Mouse (Mus musculus) T-helper 2 cell (primary cell): ENCODE data around the gene Wwox.

Experiments used
- in situ Hi-C: fragments of 300-600 bp; cut with MboI, MseI; formaldehyde crosslinking; loops from one replicate; pipeline ENCODE4 v1.15.1; 2025; ENCODE audit warnings: high pct_unique_total_duplicates

Gene Wwox

DNA sequence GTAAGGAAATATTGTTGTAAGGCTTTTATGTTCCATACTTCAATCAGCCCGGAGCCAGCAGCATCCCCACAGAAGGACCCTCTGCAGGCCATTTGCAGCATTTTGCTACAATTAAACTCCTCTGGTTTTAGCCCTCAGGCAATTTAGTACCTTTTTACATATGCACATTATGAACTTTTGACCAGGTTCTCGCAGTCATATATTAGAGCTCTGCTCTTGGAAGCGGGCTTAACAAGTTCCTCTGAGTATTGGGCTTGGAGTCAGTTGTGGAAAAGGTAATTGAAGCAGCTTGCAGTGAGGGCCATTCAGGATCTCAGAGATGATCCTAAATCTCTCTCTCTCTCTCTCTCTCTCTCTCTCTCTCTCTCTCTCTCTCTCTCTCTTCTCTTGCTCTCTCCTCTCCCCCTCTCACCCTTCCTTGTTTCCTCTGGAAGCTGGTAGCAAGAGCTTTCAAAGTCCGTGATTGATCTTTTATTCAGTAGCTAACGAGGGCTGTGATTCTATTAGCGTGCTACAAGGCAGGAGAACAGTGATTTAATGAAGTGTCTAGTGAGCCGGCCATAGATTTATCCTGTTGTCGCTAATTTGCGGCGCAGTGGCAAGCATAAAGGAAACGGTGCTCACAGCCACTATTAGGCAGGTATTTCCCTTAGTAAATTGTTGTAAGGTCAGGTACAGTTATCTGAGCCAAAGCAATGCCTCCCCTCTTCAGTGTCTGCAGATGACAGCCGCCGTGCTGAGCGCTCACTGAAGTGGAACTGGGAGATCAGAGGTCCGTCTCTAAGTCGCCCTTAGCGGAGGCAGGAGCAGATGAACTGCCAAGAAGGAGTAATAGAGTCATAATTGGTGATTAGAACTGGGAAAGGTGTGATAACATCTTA lies 292.0 kb downstream of the Wwox start:
- in situ Hi-C loops = no loop called here

DNA sequence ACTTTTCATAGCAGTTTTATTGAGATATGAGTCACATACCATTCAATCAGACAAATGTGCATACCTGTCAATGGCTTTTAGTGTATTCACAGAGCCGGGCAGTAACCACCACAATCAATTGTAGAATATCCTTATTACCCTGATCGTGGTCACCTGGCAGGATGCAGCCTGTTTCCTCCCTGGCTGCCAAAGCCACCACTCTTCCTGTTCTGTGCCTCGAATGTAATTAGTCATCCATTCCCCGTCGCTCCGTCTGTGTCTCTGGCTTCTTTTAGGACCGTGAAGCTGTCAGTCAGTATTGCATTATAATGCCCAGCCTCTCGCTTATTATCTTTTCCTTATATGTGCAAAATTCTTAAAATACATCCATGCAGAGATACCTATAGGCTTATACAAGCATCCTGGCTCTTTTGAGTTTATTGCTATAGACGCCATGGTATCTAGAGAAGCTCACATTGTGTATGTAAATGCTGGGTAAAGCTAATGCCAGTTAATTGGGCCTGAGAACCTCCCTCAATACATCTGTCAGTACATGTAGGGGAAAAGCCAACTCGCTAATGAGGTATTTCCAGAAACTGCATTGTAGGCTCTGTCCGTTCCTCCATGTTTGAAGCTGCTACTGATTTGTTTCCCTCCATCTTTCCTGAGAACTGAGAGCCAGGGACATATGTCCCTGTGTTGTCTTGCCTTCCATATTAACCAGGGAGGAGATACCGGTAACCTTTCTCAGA lies 303.9 kb downstream of the Wwox start:
- in situ Hi-C loops = no loop called here

GRCm38 (mm10) chr8:114746373-114746772 lies 306.9 kb downstream of the Wwox start:
- in situ Hi-C loops = no loop called here

- in situ Hi-C loops = no loop called here
Observed at GRCm38 (mm10) chr8:114751376-114752135, 312.1 kb downstream of the Wwox start.

DNA sequence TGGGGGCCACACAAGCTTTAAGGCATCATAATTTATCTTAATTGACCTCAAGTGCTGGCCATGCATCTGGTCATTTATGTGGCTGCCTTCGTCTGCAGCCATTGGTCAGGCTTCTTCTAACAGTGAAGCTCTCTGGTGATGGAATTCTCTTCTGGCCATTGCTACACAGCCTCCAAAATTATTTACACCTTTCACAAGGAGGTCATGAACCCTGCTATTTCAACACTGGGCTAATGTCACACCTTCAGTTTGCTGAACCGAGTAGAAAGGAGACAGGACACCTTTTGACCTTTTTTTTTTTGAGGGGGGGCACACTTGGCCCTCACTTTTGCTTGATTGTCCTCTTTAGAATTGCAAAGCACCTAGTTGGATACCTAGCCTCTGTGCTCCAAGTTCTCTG lies 320.2 kb downstream of the Wwox start:
- in situ Hi-C loops = no loop called here

GRCm38 (mm10) chr8:114768536-114768935 lies 329.1 kb downstream of the Wwox start:
- in situ Hi-C loops = no loop called here

- in situ Hi-C loops = no loop called here
Observed at GRCm38 (mm10) chr8:114770856-114771776, 331.7 kb downstream of the Wwox start.

DNA sequence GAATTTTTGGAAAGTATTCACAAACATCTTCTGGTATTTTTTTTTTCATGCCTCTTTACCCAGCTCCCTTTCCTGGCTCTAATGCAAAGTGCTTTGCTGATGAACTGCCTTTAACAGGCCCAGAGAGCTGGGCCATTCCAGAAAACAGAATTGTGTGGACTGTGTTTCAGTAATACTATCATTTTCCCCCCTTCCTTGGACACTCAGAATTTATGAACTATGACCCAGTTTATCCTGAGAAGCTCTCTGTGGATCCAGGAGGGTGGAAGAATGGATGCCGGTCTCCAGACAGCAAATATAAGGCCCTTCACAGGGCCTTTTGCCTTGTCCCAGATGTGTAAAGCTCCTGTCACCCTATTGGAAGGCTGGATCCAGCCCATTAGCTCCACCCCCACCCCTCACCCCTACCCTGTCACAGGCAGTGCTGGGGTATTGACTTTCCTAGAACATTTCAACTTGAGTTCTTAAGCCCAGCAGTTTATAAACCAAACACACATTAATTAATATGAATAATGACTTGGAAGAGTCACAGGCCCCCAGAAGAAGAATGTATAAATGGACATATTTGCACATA lies 332.9 kb downstream of the Wwox start:
- in situ Hi-C loops = no loop called here

- in situ Hi-C loops = no loop called here
Observed at GRCm38 (mm10) chr8:114773461-114774414, 334.3 kb downstream of the Wwox start.

DNA sequence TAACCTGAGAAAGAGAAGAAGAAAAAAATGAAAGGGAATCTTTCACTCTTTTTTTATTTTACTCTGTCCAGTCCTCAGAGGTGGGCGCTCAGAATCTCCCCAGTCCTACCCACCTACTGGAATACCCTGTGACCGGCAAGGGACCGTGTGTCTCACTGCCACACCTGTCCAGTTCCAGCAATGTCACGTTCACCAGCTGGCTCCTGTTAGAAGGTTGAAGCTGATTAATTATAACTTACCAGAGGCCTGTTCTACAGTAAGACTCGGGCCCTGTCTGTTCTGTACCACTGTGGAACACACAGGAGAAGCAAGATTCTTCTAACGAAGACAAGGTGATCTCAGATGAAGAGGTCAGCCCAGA lies 334.9 kb downstream of the Wwox start:
- in situ Hi-C loops = no loop called here

DNA sequence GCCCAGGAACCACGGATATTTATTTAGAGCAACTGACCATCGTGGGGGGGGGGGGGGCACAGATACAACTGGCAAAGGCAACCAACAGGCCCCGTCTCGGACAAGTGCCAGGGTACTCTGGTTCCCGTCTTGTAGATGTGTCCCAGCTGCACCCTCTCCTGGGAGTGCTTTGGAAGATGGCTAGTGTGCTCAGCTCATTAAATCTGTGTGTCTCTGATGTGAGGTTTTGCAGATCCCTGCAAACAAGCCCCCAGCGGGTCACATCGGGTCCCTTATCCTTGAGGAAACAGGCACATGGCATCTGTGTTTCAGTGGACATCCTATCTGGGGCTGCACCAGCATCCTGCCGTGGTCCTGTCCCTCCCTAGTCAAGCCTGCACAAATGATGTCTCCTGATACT lies 336.1 kb downstream of the Wwox start:
- in situ Hi-C loops = no loop called here

DNA sequence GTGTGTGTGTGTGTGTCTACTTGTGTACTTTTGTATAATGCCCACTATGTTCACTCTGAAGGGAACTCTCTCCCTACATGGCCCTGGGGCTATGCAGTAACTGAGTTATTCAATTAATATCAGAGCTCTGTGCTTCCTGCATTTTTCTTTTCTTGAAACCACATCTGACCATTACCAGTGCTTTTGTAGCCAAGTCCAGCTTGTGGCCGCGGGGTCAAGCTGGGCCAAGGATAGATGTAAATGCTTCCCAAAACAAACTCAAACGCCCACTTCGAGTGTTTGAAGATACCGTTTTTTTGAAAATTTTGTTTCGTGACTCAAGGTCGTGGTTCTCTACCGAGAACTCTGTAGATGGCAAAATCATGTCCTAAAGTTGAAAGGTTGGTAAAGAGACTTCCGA lies 337.2 kb downstream of the Wwox start:
- in situ Hi-C loops = no loop called here

- in situ Hi-C loops = no loop called here
Observed at GRCm38 (mm10) chr8:114777271-114777980, 338.0 kb downstream of the Wwox start.

GRCm38 (mm10) chr8:114779002-114779401 lies 339.5 kb downstream of the Wwox start:
- in situ Hi-C loops = no loop called here

DNA sequence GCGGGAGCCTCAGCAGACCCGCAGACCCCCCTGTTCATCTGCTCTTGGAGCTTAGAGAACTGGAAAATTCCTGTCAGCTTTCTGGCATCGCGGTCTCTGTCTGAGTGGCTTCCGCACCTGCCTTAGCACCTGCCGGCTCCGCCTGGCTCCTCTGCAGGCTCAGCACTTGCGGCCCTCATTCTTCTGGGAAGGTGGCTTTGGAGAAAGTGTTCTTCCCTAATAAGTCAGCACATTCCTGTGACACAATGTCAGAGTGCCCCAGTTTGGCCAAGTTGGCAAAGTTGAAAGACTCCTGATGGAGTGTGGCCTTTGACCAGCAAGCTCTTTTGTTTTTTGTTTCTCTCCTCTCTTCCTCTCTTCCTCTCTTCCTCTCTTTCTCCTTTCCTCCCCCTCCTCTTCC lies 343.9 kb downstream of the Wwox start:
- in situ Hi-C loops = no loop called here

DNA sequence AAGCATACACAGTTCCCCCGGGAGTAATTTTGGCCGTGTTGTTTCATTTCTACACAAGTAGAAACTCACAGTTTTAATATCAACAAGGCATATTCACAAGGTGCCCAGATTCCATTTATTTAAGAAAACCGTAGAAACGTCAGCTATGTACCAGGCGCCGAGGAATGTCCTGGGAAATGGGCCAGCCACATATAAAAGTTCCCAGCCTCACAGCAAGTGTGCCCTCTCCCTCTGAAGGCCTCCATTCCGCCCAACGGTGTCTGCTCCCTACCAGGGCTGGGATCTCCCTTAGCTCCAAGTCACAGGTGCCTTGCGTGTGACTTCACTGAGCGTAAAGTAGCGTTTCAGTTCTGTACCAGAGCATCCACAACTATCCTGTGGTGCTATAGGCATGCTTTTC lies 346.4 kb downstream of the Wwox start:
- in situ Hi-C loops = no loop called here

DNA sequence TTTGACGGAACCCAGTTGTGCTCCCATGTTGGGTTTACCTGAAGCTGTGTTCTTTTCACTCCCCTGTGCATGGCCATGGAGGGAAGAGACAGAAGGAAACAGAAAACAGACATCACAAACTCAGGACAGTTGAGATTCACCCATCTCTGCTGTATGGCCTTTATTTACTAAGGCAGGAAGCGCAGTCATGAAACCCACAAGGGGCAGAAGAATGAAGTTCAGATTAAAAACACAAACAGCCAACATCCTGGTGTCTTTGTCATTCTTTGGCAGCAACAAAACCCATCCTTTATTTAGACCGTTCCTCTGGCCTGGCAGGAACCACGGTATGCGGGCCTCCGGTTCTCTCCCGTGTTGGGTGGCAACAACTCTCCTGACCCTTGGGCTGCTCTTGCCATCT lies 350.2 kb downstream of the Wwox start:
- in situ Hi-C loops = no loop called here

DNA sequence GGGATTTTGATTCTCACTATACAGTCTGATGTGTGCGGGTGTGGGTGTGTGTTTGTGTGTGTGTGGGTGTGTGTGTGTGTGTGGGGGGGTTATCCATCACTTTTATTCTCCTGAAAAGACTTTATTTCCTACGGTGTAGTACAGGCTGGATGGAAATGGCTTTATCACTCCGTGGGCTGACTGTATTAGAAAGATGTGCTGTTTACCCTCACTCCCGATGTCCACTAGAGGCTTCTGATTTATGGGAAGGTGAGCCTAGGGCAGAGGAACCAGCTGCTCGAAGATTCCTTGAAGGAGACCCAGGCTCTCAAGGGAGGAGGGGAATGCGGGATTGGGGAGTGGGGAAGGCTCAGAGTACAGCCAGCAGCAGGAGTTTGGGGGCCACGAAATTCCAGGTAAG lies 351.3 kb downstream of the Wwox start:
- in situ Hi-C loops = no loop called here

GRCm38 (mm10) chr8:114793682-114794081 lies 354.2 kb downstream of the Wwox start:
- in situ Hi-C loops = no loop called here
